Mouse (Mus musculus): ENCODE data around the gene Gm11992.

Gene Gm11992

GRCm38 (mm10) chr11:9048011-9048702 lies at the start of gene Gm11992:
Gm11992 (plus strand) TSS chr11:9048594.
- CTCF ChIA-PET, result no interaction called here

DNA sequence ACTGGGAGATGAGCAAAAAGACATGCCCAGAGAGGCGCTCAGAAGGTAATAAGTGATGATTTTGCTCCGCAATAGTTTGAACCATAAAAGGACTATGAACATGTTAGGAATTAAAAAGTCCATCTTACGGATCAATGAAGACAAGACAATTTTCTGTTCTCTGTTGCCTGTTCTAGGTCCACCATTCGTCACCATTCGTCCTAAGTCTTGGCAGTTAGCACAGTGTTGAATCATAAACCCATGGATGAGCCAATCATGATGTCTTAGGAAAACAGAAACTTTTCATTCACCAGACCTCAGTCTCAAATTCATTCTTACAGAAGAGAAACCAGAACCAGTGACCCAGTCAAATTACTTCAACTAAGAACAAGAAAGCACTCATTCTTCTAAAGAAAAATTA lies 39.6 kb upstream of the Gm11992 start:
- CTCF ChIA-PET, result interaction anchor here (0.6 kb wide), 1 partner anchor 25 kb away, joined by 3 read pairs; no protein-coding TSS in a partner anchor

DNA sequence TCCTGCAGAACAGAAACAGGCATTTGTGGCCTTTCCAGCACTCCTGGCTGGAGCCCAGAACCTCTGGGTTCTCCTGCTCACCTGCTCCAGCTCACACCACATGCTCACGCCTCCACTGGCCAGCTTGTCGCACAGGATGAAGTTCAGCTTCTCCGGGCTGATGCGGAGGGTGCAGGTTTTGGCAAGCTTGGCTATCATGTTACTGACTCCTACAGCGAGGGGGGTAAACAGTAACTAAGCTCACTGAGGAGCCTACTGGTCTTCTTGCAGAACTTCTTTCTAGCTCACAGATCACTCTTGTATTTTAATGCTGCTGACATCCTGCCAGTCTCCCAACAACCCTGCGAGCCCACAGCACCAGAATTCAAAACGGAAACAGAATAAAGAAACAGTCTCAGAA lies 38.0 kb upstream of the Gm11992 start:
- CTCF ChIA-PET, result no interaction called here

- CTCF ChIA-PET, result no interaction called here
Measured at GRCm38 (mm10) chr11:9010853-9011339, 37.5 kb upstream of the Gm11992 start, which contains the start of gene Hus1. Hus1 (minus strand) TSS chr11:9011191.

DNA sequence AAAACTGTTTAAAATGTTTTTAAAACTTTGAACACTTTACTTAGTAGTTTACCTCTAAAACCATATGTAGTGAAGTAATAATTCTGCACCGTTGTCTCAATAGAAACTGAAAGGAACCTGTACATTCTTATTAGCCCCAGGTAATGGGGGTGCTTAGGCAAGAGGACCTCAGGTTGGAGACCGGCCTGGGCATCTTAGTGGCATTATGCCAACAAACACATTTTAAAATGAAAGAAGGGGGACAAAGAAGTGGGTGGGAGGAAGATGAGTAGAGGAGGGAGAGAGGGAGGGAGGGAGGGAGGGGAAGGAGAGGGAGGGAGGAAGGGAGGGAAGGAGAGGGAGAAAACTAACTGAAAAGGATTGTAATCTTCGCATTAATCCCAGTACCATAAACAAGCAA lies 37.0 kb upstream of the Gm11992 start:
- CTCF ChIA-PET, result no interaction called here

GRCm38 (mm10) chr11:9014740-9015139 lies 33.7 kb upstream of the Gm11992 start:
- CTCF ChIA-PET, result no interaction called here

- CTCF ChIA-PET, result no interaction called here
Measured at GRCm38 (mm10) chr11:9018491-9019267, 29.7 kb upstream of the Gm11992 start.

- CTCF ChIA-PET, result no interaction called here
Measured at GRCm38 (mm10) chr11:9020207-9020606, 28.2 kb upstream of the Gm11992 start.

DNA sequence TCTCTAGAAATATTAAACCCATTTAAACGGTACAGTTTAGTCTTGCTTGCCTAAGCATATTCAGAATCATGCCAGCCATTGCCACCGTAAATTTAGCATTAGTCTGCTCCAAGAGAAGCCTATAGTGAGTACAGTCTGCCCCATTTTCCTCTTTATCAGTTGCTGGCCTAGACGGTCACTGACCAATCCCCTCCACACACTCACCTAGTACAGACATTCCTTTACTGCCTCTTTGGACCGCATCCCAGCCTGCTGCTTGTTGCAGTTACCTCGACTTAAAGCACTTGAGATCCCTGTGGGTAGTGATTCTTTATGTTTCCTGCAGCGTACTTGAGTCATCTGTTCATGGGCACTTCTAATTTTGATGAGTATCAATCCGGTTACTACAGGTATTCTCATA lies 23.6 kb upstream of the Gm11992 start:
- CTCF ChIA-PET, result no interaction called here

DNA sequence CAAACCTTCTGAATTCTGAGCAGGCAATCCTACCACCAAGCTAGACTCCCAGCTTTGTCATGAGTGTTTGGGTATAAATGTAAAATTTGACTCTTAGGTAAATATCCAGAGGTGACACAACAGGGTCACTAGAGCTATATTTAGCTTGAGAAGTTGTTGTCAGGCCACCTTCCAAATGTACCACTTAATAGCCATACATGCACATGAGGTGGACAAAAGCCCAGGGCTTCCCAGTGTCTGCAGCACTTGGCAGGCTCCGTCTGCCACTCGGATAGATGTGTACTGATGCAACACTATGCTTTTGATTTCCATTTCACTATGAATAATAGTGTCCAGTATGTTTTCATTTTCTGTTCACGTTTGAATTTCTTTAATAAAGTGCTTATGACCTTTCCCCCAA lies 23.2 kb upstream of the Gm11992 start:
- CTCF ChIA-PET, result no interaction called here

DNA sequence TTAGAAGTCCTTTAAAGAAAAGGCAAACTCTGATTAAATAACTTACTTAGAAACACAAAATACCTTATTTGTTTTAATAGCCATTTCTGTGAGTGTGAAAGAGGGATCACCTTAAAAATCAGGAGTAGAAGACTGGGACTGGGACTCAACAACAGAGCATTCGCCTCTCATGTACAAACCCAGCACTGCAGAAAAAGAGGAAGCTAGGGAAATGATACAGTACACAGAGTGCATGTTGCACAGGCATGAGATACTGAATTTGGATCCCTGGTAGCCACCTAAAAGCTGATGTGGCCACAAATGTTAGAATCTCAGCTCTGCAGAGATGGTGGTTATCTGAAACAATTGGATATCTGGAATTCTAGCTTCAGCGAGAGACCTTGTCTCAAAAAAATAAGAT lies 16.9 kb upstream of the Gm11992 start:
- CTCF ChIA-PET, result no interaction called here

GRCm38 (mm10) chr11:9046546-9046945 lies 1.8 kb upstream of the Gm11992 start:
- CTCF ChIA-PET, result no interaction called here

DNA sequence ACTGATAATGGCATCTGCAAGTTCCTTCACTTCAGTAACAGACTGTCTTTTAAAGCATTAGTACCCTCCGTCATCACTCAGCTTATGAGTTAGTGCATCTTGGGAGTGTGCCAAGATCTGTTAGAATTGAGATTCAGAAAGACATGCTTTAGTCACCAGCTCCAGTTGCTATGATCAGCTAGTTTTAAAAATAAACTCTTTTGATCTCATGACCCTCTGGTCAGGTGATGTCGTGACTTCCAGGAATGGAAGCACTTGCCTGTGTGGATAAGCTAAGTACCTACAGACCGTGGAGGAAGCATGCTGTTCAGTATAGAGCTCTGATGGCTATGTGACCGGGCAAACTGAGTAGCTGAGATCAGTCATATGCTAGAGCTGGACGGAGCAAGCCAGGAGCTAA lies 1.4 kb upstream of the Gm11992 start:
- CTCF ChIA-PET, result no interaction called here

DNA sequence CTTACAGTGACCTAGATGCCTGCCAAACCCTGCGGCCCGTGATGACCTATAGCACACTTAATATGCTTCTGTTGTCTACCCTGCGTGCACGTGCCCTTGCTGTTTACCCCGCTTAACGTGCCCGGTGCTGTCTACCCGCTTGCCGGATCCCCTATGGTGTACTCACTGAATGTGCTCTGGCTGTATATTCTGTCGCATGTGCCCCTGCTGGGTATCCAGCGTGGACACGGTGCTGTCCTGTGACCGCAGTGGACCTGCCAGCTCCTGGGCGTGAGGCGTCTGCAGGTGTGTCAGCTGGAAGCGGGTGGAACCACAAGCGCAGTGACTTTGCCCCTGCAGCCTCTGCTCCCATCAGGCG lies 288 bp downstream of the Gm11992 start, which contains the start of gene Sun3:
Sun3 (minus strand) TSS at position 289 of the 358 bp plus-strand sequence.
- CTCF ChIA-PET, result no interaction called here

- CTCF ChIA-PET, result no interaction called here
Measured at GRCm38 (mm10) chr11:9050241-9050640, 1.8 kb downstream of the Gm11992 start.

GRCm38 (mm10) chr11:9051895-9052294 lies 3.5 kb downstream of the Gm11992 start:
- CTCF ChIA-PET, result no interaction called here

DNA sequence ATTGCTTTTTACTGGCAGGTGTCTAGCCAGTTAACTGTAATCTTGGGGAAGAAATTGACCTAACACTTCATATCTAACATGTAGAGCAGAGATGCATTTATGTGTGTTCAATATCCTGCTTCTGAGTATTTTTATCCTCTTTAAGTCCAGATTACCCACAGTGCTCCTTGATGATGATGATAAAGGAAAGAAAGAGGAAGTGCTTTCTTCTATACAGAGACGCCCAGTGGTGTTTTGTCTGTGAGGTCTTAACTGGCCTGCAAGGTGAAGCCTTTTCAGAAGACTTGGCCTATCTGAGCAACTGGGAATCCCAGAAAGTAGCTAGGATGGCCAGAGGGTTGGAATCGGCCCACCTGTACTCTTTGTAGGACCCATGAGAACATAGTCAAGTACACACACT lies 8.5 kb downstream of the Gm11992 start:
- CTCF ChIA-PET, result no interaction called here

DNA sequence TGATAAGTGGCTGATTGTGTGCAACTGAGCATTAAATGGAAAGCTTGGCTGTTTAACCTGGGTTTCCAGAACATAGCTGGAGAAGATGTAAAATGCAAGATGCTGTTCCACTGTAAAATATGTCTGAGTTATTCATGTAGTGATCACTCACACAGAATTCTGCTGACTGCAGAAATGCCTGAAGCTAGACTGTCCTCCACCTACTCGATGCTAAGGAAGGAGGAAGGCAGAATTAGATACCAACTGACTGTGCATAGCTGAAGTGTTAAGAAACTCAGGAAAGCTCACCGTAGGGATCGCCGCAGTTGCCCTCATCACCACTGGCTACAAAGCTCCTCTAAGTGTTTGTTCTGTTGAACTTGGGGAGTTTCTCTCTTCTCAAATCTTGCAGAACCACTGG lies 9.3 kb downstream of the Gm11992 start:
- CTCF ChIA-PET, result no interaction called here

- CTCF ChIA-PET, result interaction anchor here (0.8 kb wide), 1 partner anchor 9 kb away, joined by 10 read pairs; no protein-coding TSS in a partner anchor
Measured at GRCm38 (mm10) chr11:9060029-9060428, 11.6 kb downstream of the Gm11992 start.

DNA sequence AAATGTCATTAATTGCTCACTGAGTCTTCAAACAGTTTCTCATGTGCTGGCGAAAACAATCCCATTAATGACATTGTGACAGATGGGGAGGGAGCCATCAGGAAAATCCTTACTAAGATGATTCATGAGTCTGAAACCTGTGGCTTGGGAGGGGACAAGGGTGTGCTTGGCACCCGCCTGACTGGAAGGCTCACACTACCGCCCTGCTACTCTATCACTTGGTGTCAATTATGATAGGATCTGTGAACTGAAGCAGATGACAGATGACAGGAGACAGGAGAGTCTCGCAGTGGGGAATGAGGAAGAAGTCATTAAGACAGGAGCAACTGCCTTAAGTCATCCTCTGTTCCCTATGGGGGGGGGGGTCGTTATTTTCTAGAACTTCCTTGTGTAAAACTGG lies 12.1 kb downstream of the Gm11992 start:
- CTCF ChIA-PET, result interaction anchor here (0.8 kb wide), 1 partner anchor 8 kb away, joined by 10 read pairs; no protein-coding TSS in a partner anchor

DNA sequence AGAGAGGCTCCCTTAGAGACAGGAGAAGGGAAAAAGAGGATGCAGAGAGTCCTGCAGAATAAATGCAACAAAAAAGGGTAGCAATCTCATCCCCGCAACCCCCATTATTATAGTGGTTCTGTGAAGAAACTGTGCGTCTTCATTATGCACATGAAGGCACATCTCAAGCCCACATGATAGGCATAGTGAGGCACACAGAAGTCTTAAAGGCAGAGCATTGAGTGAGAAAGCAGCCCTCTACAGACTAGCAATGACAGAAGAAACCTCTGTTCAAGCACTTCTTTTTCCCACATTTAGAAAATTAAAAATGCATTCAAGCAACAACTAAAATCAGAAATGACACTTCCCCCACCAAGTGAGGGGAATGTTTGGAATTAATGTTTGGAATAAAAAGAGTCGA lies 28.1 kb downstream of the Gm11992 start:
- CTCF ChIA-PET, result no interaction called here

GRCm38 (mm10) chr11:9113189-9113588 lies 64.8 kb downstream of the Gm11992 start:
- CTCF ChIA-PET, result no interaction called here

All from spleen, embryonic (tissue).